Mouse (Mus musculus) lung, postnatal 4 days (tissue): ENCODE data around the gene Fbxo47.

ENCODE experiments used
- DNase-seq, 2 experiments: peaks; one replicate each; pipeline ENCODE4 v3.0.0; 2021

Gene Fbxo47

GRCm38 (mm10) chr11:97810356-97810755 is 73.6 kb downstream of the Fbxo47 start:
- peak; percentile 62 to 82 for DNase-seq

- DNase-seq, result no peak
Measured at GRCm38 (mm10) chr11:97809235-97810121, 74.5 kb downstream of the Fbxo47 start.

GRCm38 (mm10) chr11:97808621-97809234 is 75.2 kb downstream of the Fbxo47 start:
- DNase-seq, result peak; percentile 34 to 38

- DNase-seq, result peak; percentile 72 to 77
Measured at GRCm38 (mm10) chr11:97808093-97808492, 75.9 kb downstream of the Fbxo47 start.

GRCm38 (mm10) chr11:97807626-97808025 is 76.3 kb downstream of the Fbxo47 start:
- peak in 1 of 2 experiments; percentile 45 for DNase-seq

- DNase-seq, result no peak
Measured at GRCm38 (mm10) chr11:97806613-97806964, 77.4 kb downstream of the Fbxo47 start.

GRCm38 (mm10) chr11:97805662-97806612 is 78.0 kb downstream of the Fbxo47 start:
- peak; percentile 22 to 46 for DNase-seq

GRCm38 (mm10) chr11:97804841-97805661 is 78.9 kb downstream of the Fbxo47 start:
- DNase-seq, result peak; percentile 58 to 78

- DNase-seq, result no peak
Measured at GRCm38 (mm10) chr11:97803847-97804246, 80.1 kb downstream of the Fbxo47 start.
